Mouse (Mus musculus) gonadal fat pad, adult 2 months (tissue): ENCODE data around the gene Bace2. TPM values are rescaled to one million over a fixed set of nuclear protein-coding genes. Genes with fewer than 3 reads are reported as not detected.

Experiments
- DNase-seq: peaks from one replicate; pipeline ENCODE4 v3.0.0-alpha.2; 2012; ENCODE audit warnings: low read depth
- polyA plus RNA-seq: library from polyadenylated mRNA; depleted of rRNA; stranded (reverse); fragments of >200 nt; gene quantifications from 2 replicates; pipeline ENCODE4 v1.2.3, GENCODE M21; 2012; rRNA removed

The Bace2 gene
- polyA plus RNA-seq, 1 experiment: 3.5 TPM

DNA sequence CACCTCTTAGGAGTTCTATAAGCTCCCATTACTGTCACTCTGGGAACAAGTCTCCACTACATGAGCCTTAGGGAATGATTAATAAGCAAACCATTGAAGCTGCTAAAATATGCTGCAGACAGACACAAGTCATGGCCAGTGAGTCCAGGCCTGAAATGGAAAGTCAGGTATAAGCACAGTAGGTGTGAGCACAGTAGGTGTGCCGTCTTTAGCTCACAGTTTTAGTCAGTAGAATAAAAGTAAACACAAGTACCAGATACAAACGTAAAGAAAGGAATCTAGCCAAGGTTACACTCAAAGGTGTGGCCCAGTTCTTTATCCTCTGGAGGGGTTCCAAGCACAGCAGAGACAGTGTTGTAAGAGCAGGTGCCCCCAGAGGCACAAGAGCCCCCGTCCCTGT is 110.9 kb downstream of the Bace2 start:
- no peak for DNase-seq

DNA sequence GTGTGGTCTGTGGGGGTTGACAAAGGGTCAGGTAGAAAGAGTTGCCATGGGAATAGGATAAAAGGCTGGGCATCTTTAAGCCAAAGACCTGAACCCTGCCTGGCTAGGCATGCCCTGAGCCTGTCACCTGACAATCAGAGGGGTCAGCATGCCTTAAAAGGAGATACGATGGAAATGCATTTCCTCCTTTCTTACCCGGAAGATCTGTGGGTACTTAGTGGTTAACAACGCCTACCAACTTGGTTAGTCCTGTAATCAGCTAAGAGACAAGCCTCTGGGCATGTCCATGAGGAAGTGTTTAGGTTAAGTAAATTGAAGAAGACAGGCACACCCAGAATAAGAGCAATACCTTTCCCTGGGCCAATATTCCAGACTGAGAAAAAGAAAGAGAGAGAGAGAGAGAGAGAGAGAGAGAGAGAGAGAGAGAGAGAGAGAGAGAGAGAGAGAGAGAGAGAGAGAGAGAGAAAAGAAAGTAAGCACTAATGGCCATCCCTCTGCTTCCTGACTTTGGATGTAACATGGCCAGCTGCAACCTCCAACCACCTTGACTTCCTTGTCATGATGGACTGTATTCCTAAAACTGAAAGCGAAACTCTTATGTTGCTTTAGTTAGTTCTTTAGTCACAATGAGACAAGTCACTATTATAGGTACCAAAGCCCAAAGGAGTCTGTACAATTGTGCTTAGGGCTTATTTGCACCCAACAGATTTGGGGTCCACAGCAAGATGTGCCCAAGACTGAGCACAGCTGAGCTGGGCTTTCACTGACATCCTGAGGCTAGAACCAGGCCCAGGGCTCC is 111.7 kb downstream of the Bace2 start:
- DNase-seq: no peak

DNA sequence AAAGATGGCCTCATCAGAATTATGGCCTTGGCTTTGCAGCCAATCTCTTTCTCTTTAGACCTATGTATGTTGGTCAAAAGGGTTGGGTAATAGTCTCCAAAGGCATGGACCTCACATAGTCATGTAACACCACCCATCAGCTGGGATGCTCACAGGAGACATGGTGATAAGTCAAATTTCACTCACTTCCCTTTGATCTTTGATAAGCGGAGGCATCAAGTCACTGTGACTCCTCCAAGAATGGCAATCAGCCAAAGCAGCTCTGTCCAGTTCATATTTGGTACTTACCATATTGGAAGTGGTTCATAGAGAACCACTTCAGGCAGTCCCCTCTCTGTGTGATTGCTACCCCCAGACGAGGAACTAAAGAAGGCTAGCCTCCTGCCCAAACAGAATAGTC is 118.1 kb downstream of the Bace2 start:
- DNase-seq: no peak

DNA sequence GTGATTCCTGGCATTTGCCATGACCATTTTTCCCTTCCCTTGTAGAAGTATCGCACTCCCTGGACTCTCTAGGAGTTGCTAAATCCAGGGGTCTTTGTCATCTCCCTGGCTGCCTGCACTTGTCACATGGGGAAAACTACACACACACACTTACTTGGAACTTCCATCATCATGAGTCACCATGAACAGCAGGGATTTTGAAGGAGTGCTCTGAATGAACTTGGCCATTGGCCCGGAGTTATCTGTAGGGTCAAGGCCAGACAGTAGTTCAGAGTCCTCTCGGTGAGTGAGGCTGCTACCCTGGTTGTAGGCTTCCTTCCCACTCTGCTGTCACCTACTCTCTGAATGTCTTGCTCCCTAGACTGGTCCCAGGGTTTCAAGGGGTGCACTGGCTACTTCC is 119.0 kb downstream of the Bace2 start:
- DNase-seq: no peak

DNA sequence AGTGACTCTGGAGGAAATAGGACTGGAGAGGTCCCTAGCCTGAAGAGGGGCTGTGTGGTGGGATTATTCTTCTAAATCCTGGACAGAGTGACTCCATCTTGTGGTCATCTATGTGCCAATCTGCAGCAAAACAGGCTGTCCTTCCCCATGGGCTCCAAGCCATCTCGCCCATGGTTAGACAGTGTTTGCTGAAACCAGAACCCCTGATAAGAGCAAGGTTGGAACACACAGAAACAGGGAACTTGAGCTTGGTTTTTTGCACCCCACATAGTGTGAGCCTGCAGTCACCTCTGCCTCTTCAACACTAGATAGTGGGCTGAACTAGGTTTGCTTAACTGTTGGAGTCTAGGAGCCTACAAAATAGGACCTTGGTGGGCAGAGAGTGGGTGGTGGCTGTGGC is 120.0 kb downstream of the Bace2 start:
- DNase-seq: no peak

DNA sequence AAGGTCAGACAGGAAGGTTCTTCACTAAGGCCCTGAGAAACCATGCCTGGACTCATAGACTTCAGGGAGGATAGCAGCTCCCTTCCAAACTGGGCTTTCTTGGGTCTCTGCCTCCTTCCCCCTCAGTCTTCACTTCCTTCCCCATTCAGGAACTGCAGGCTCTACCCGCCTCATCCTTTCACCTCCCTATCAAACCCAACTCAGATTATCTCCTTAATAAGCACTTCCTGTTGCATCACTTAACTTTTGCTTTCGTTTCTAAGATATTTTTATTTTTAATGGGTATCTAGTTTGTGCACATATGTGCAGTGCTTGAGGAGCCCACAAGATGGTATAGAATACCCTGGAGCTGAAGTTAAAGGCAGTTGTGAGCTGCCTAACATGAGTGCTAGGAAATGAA is 122.1 kb downstream of the Bace2 start:
- DNase-seq: no peak

DNA sequence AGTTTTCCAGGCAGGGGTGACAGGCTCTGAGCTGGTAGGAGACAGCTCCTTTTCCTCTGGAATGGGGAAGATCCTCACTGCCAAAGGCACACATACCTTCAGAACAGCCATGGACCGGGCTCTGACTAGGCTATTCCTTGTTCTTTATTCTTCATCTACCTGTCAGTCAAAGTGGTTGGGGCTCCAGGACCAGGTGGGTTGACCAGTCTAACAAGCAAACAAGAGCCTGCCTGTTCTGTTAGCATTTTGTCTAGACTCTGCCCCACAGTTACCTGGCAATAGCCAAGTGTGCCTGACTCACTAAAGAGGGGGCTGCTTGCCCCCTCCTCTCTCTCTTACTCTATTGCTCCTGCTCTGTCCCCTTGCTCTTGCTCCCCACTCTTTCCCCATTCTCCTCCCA is 135.8 kb downstream of the Bace2 start:
- no peak for DNase-seq

Other genes starting within 250 kb of the Bace2 start
- 0.08 and 0.09 TPM in 2 replicates for gene Dscam, start 186.0 kb upstream of the Bace2 start, polyA plus RNA-seq
- 0.72 and 0.96 TPM in 2 replicates for gene Mx1, start 106.2 kb downstream of the Bace2 start, polyA plus RNA-seq
- gene Fam3b, start 158.1 kb downstream of the Bace2 start, polyA plus RNA-seq: 0.18 and 0.47 TPM in 2 replicates